Mouse (Mus musculus) heart, embryonic 13.5 days (tissue): ENCODE measurements around the gene Slc22a1. TPM values are rescaled to one million over a fixed set of nuclear protein-coding genes. Genes with fewer than 3 reads are reported as not detected.

Experiments used
- ATAC-seq: fragments of 200-750 bp; cut with Nextera tagmentation; 2 replicates; pipeline ENCODE4 v1.8.0; 2017; ENCODE audit warnings: moderate TSS enrichment; ENCODE audit not compliant: insufficient number of reproducible peaks, low FRiP score, low TSS enrichment; ENCODE audit errors: extremely low read depth
- H3K27ac ChIP-seq: fragments of 300-500 bp; sonication (generic); replicated peaks from 2 replicates; pipeline ENCODE4 v1.5.1; 2015; ENCODE audit warnings: moderate library complexity, mild to moderate bottlenecking, inconsistent platforms
- H3K27me3 ChIP-seq: fragments of 300-500 bp; sonication (generic); replicated peaks from 2 replicates; pipeline ENCODE4 v1.6.1; 2015; ENCODE audit warnings: mild to moderate bottlenecking, inconsistent platforms
- H3K36me3 ChIP-seq: fragments of 300-500 bp; sonication (generic); 2 replicates; pipeline ENCODE4 v1.6.1; 2015; ENCODE audit warnings: mild to moderate bottlenecking, inconsistent platforms
- H3K4me1 ChIP-seq: fragments of 300-500 bp; sonication (generic); 2 replicates; pipeline ENCODE4 v1.6.1; 2015; ENCODE audit warnings: inconsistent platforms
- H3K4me2 ChIP-seq: fragments of 300-500 bp; sonication (generic); 2 replicates; pipeline ENCODE4 v1.6.1; 2015; ENCODE audit warnings: inconsistent platforms, mild to moderate bottlenecking, moderate library complexity
- H3K4me3 ChIP-seq: fragments of 300-500 bp; sonication (generic); 2 replicates; pipeline ENCODE4 v1.5.1; 2015; ENCODE audit warnings: moderate library complexity, mild to moderate bottlenecking, inconsistent platforms
- H3K9ac ChIP-seq: fragments of 300-500 bp; sonication (generic); 2 replicates; pipeline ENCODE4 v1.6.1; 2015; ENCODE audit warnings: inconsistent platforms, mild to moderate bottlenecking, moderate library complexity
- H3K9me3 ChIP-seq: fragments of 300-500 bp; sonication (generic); 2 replicates; pipeline ENCODE4 v1.6.1; 2016; ENCODE audit warnings: inconsistent platforms
- WGBS: fragments of 180-500 bp; shearing (Covaris S2); methylation state at CpG from one replicate; pipeline ENCODE4 v1.1.7; 2015; ENCODE audit warnings: mixed read lengths; 5-methylcytosine and 5-hydroxymethylcytosine counted together
- polyA plus RNA-seq: library from polyadenylated mRNA; unstranded; fragments of >200 nt; fragmentation: Nextera tagmentation; extraction: Ambion mirVana; gene quantifications from 2 replicates; pipeline ENCODE4 v1.2.1, GENCODE M21; 2015

The Slc22a1 gene
- 12.0 and 15.1 TPM in 2 replicates for polyA plus RNA-seq

DNA sequence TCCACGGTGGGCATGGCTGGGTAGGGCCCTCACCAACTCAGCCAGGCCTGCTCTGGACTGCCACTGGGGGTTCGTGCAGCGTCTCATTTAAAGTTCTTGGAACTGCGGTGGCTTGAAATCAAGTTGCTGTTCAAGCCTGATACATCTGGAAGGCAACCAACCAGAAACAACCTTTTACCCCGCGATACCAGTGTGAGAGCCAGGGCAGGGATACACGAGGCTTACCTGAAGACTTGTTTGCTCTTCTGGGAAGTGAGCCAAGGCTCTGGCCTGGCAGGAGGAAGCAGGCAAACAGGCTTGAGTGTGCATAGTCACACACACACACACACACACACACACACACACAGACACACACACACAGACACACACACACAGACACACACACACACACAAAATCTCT lies at the start of gene Slc22a1:
Gene Slc22a1, minus strand, starts transcription at position 184 of the 400 bp plus-strand sequence.
- WGBS = 77% methylated on average over 7 of the region's 7 CpGs
- H3K4me2 ChIP-seq = no peak within 1 kb of the TSS
- no peak within 1 kb of the TSS for H3K9ac ChIP-seq
- no peak for ATAC-seq
- peaks cover 15% of the 10 kb centered on the region for H3K36me3 ChIP-seq
- H3K27me3 ChIP-seq = no peaks in the 10 kb centered on the region
- H3K4me3 ChIP-seq = no peak within 1 kb of the TSS
- peaks cover 4% of the 10 kb centered on the region; the same call in 1 of the 2 replicates for H3K9me3 ChIP-seq
- H3K4me1 ChIP-seq = no peaks in the 10 kb centered on the region
- H3K27ac ChIP-seq = no peak within 1 kb of the TSS

DNA sequence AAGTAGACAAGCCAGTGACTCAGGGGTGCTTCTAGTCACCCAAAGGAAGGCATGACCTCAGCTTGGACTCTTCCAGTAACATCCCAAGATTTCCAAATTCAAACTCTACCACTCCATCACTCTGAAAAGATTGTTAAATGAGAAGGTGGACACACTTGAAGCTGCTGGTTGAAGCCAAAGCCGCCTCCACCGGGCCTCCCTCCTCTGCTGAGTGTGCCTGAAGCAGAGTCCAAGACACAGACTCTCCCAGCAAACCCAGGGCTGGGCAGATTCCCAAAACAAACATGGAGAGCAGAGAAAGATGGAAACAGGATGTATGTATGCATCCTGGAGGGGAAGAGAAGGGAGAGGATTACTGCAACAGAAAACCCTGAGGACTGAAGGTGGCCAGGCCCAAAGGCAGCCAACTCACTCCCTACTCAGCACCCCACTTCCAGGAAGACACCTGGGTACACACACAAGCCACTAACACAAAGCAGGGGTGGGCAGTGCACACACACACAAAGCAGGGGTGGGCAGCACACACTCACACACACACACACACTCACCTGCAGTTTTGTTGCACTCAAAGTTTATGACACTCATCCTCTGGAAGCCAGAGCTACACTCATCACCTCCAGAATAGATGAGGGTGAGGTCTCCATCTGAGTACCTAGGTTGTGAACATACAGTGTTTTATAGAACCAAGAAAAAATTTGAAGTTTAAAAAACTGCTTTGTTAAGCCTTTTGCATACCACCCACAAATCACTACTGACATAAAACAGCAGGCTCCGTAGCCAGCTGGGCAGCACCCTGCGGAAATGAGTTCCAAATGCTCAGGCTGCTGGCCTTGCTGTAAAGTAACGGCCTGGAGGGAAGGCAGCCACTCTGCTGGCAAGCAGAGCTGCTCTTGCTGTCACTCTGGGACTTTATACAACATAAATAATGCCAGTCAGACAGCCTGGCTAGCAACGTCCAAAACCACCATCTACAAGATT lies 49.4 kb upstream of the Slc22a1 start:
- peak; percentile 21; the same call in 1 of the 2 replicates for ATAC-seq
- peaks cover 95% of the 10 kb centered on the region for H3K4me1 ChIP-seq
- peak overlapping the region; percentile 91 for H3K27ac ChIP-seq
- H3K27me3 ChIP-seq = no peaks in the 10 kb centered on the region
- peak overlapping the region; percentile 27 for H3K4me2 ChIP-seq
- no peaks in the 10 kb centered on the region for H3K9me3 ChIP-seq
- H3K36me3 ChIP-seq = peaks cover 91% of the 10 kb centered on the region
- no peak overlapping the region for H3K4me3 ChIP-seq
- 32% methylated on average over 6 of the region's 6 CpGs for WGBS
- peak overlapping the region; percentile 68 for H3K9ac ChIP-seq

DNA sequence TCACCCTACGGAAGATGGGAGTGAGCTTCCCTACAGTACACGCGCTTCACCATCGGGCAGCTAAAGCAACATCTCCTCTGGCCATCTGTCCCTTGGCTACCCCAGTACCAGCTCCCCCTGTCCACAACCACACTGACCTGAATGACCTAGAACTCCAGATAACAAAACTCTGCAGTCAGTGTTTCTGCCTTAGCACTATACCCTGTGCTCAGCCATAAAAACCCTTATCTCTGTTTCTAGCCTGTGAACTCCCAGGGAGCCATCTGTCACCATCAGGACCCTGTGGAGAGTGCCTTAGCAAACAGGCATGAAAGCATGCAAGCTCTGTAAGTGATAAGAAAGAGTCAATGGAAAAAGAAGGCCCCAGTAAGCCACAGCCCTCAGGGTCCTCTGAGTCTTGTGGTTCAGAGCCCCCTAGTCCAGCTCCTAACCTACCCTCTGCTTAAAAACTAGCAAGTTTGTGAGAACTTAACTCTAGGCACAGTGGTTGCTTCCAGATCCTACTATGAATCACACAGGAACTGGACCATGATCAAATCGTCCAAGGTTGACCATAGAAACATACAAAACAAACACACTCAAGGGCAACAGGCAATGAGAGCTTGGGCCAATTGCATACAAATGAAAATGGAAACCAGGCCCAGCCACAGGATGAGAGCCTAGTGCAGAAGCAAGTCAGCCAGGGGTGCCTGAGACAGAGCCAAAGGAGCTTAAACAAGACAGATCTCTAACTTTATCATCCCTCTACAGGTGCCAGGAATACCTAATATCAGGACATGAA lies 48.5 kb upstream of the Slc22a1 start:
- H3K4me3 ChIP-seq = no peak overlapping the region
- peaks cover 95% of the 10 kb centered on the region for H3K4me1 ChIP-seq
- H3K9ac ChIP-seq = peak overlapping the region; percentile 68
- H3K4me2 ChIP-seq = peak overlapping the region; percentile 27
- peak overlapping the region; percentile 91 for H3K27ac ChIP-seq
- ATAC-seq = peak; percentile 56; the same call in 1 of the 2 replicates
- no peaks in the 10 kb centered on the region for H3K9me3 ChIP-seq
- H3K27me3 ChIP-seq = no peaks in the 10 kb centered on the region
- peaks cover 91% of the 10 kb centered on the region for H3K36me3 ChIP-seq
- 18% methylated on average over 5 of the region's 5 CpGs for WGBS

DNA sequence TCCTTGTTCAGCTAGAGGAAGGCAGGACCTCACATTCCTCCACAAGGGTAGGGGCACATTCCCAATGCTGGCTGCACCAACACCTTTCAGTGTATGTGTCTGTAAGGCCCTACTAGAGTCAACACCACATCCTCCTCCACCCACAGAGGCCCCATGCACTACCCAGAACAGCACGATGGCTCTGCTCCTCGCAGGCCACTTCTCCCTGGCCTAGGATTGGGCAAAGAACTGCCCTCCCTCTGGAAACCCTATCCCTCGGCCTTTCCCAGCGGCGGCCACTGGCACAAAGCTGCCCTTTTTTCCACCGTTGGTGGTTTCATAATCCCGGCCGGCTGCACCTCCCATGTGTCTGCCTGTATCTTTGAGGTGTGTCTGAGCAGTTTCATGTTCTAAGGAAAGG lies 47.0 kb upstream of the Slc22a1 start:
- Histone ChIP-seq H3K9ac (peak overlapping the region; percentile 5; the same call in 1 of the 2 replicates), H3K4me1 (peaks cover 99% of the 10 kb centered on the region), H3K9me3 (no peaks in the 10 kb centered on the region), H3K4me2 (no peak overlapping the region), H3K27ac (peak overlapping the region; percentile 91), H3K4me3 (no peak overlapping the region), H3K36me3 (peaks cover 95% of the 10 kb centered on the region), H3K27me3 (no peaks in the 10 kb centered on the region)
- WGBS = 45% methylated on average over 8 of the region's 8 CpGs
- ATAC-seq = no peak

DNA sequence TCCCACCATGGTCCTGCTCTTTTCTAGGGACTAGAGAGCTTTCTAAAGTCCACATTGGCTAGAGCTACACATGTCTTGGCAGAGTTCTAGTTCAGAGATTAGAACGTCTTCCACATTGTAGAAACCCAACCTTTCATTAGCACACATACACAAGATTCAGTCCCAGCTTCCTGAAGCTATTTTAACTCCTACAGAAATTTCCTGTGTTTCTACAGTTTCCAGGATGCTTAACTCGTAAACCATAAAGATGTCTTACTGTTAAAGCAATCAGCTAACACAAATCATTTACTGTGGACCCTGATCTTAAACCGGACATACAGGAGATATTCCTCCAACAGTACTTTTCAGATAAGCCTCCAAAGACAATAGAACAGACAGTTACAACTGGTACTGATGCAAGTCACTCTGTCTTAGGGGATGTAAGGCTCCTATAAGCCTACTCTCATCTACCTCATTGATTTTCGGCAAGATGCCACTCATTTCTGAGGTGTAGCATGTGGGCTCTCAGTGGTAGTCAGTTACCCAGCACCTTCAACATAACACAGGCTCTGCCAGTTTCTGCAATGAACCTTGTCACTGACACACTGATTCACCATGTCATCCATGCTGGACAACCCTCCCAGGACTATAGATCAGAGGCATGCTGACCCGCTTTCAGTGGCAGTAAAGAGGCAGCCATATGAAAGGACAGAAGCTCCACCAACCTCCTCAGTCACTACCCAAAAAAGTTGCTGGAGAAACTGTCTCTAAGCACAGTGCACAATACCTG lies 45.7 kb upstream of the Slc22a1 start:
- Histone ChIP-seq H3K27ac (peak overlapping the region; percentile 91), H3K9ac (no peak overlapping the region), H3K4me3 (no peak overlapping the region), H3K4me1 (peaks cover 97% of the 10 kb centered on the region), H3K27me3 (no peaks in the 10 kb centered on the region), H3K4me2 (no peak overlapping the region), H3K9me3 (no peaks in the 10 kb centered on the region), H3K36me3 (peaks cover 95% of the 10 kb centered on the region)
- ATAC-seq = no peak
- WGBS = 63% methylated on average over 5 of the region's 5 CpGs

DNA sequence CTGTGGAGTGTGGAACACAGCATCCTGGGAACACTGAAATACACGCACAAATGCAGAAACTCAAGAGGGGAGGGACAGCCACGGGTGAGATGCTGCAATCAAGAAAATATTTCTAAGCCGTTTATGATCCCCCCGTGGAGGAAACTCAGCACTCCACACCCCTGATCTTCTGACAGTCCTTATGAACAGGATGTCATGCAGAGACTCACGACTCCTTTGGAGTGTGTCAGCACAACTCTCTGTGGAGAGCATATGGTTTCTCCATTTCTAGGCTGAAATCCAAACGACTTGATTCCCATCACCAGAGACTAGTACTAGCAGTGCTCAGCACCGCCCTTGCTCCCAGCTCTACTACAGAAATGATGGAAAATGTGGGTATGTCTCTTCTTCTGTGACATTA lies 42.6 kb upstream of the Slc22a1 start:
- H3K27ac ChIP-seq = peak overlapping the region; percentile 48
- no peaks in the 10 kb centered on the region for H3K9me3 ChIP-seq
- 55% methylated on average over 7 of the region's 7 CpGs for WGBS
- H3K9ac ChIP-seq = no peak overlapping the region
- H3K4me3 ChIP-seq = no peak overlapping the region
- no peak for ATAC-seq
- H3K36me3 ChIP-seq = peaks cover 100% of the 10 kb centered on the region
- no peaks in the 10 kb centered on the region for H3K27me3 ChIP-seq
- H3K4me2 ChIP-seq = no peak overlapping the region
- peaks cover 79% of the 10 kb centered on the region for H3K4me1 ChIP-seq

DNA sequence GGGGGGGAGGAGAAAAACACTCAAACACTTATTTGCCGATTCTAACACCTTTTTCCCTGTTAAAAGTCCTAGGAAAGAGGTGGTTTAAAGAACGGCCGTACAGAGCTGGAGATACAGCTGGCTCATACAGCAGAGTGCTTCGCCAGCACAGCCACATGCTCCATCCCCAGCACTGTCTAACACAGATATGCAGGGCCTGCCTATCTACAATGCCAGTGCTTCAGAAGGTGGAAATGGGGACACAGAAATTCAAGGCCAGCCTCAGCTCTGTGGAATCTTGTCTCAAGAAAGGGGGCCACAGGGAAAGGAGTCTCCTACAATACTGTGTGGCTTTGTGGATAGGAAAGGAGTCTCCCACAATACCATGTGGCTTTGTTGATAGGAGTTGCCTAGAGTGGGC lies 41.8 kb upstream of the Slc22a1 start:
- ATAC-seq = no peak
- peak overlapping the region; percentile 33 for H3K27ac ChIP-seq
- no peak overlapping the region; the same call in 1 of the 2 replicates for H3K9ac ChIP-seq
- H3K4me2 ChIP-seq = no peak overlapping the region
- H3K27me3 ChIP-seq = no peaks in the 10 kb centered on the region
- WGBS = 48% methylated on average over 4 of the region's 4 CpGs
- peaks cover 71% of the 10 kb centered on the region for H3K4me1 ChIP-seq
- no peaks in the 10 kb centered on the region for H3K9me3 ChIP-seq
- peaks cover 100% of the 10 kb centered on the region for H3K36me3 ChIP-seq
- H3K4me3 ChIP-seq = no peak overlapping the region

DNA sequence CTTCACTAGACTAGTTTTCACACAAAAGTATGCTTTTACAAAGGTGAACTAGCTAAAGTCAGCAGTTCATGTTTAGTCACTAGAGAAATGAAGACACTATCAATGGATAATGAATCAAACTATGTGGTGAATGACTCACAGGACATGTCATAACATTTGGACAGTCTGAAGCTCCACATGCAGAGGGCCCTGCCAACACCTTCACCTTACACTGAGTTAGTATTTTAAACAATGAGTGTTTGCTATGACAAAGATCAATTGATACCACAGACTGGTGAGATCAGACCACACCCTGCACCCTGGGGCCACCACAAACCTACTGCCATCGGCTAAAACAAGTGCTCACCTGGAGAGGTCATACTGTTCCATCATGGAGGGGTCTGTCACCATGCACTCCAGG lies 39.4 kb upstream of the Slc22a1 start:
- WGBS = 64% methylated on average over 1 of the region's 1 CpGs
- Histone ChIP-seq H3K9ac (no peak overlapping the region), H3K27ac (0 out of 2 replicates have a peak overlapping the region, but pooled peaks have one; percentile 6), H3K36me3 (peaks cover 100% of the 10 kb centered on the region), H3K4me2 (no peak overlapping the region), H3K4me3 (no peak overlapping the region), H3K9me3 (no peaks in the 10 kb centered on the region), H3K27me3 (no peaks in the 10 kb centered on the region), H3K4me1 (peaks cover 50% of the 10 kb centered on the region)
- ATAC-seq = no peak

DNA sequence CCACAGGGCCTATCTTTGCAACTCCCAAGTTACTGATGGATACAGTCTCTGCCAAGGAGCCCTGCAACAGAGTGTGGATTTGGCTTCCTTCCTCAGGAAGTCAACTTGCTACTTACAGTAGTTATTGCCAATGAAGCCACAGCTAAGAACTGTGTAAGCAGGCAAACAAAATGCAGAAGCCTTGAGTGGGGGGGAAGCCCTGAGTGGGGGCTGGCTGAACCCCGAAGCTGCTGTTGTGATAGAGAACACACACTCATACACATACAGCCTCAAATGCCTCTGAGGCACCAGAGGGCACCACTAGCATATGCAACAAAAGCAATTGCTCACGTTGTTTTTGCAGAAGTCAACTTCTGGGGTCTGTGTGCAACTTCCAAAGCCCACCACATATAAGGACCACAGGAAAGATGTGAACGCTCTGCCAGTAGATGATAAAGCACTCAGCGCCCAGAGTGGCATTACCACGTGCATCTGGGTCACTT lies 38.5 kb upstream of the Slc22a1 start:
- peak overlapping the region; percentile 50 for H3K27ac ChIP-seq
- H3K4me3 ChIP-seq = no peak overlapping the region
- no peak overlapping the region for H3K4me2 ChIP-seq
- H3K9me3 ChIP-seq = no peaks in the 10 kb centered on the region
- no peaks in the 10 kb centered on the region for H3K27me3 ChIP-seq
- 65% methylated on average over 5 of the region's 5 CpGs for WGBS
- no peak for ATAC-seq
- peaks cover 41% of the 10 kb centered on the region for H3K4me1 ChIP-seq
- H3K36me3 ChIP-seq = peaks cover 100% of the 10 kb centered on the region
- H3K9ac ChIP-seq = no peak overlapping the region

DNA sequence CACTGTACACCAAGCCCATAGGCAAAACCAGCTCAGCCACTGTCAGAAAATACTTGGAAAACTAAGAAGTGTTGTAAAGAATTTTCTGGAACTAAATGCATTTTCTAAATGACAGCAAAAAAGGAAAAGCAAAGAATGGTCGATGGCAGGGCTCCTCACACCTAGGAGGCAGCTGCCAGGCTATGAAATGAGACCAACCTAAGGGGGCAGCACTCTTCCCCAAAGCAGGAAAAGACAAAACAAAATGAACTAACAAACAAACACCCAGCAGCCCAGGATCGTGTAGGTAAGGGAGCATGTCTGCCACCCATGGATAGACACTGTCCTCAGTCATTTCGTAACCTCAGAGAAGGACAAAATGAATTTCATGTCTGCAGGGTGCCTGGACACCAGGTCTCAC lies 37.4 kb upstream of the Slc22a1 start:
- Histone ChIP-seq H3K4me3 (no peak overlapping the region), H3K4me1 (peaks cover 30% of the 10 kb centered on the region), H3K4me2 (no peak overlapping the region), H3K36me3 (peaks cover 100% of the 10 kb centered on the region), H3K27me3 (no peaks in the 10 kb centered on the region), H3K9ac (no peak overlapping the region), H3K9me3 (no peaks in the 10 kb centered on the region), H3K27ac (0 out of 2 replicates have a peak overlapping the region, but pooled peaks have one; percentile 0)
- no peak for ATAC-seq
- WGBS = 72% methylated on average over 3 of the region's 3 CpGs
